Mouse (Mus musculus) myocyte (in vitro differentiated cells): ENCODE results near the gene Lrat.

ENCODE experiments used
- CEBPB ChIP-seq: IDR thresholded peaks from 2 replicates; pipeline ENCODE4 v1.6.1; 2011; ENCODE audit warnings: mild to moderate bottlenecking, moderate library complexity; ENCODE audit not compliant: poor library complexity, insufficient read depth, severe bottlenecking
- E2F4 ChIP-seq: IDR thresholded peaks from one replicate; pipeline ENCODE4 v1.6.1; 2011; ENCODE audit warnings: mild to moderate bottlenecking, control low read depth, moderate library complexity; ENCODE audit not compliant: insufficient read depth
- MAX ChIP-seq: IDR thresholded peaks from one replicate; pipeline ENCODE4 v1.6.1; 2011; ENCODE audit warnings: low read depth, mild to moderate bottlenecking, control low read depth
- POLR2A ChIP-seq: IDR thresholded peaks from one replicate; pipeline ENCODE4 v1.6.1; 2011; ENCODE audit warnings: low read depth, mild to moderate bottlenecking, control low read depth, moderate library complexity; ENCODE audit not compliant: insufficient read length
- POLR2AphosphoS2 ChIP-seq: IDR thresholded peaks from one replicate; pipeline ENCODE4 v1.6.1; 2011; ENCODE audit warnings: low read depth, control low read depth; ENCODE audit not compliant: insufficient read length
- SRF ChIP-seq: IDR thresholded peaks from one replicate; pipeline ENCODE4 v1.6.1; 2011; ENCODE audit warnings: low read depth; ENCODE audit not compliant: control insufficient read depth, insufficient read length
- TCF12 ChIP-seq: IDR thresholded peaks from one replicate; pipeline ENCODE4 v1.6.1; 2011; ENCODE audit warnings: mild to moderate bottlenecking, control low read depth; ENCODE audit not compliant: poor library complexity, insufficient read depth, severe bottlenecking
- TCF3 ChIP-seq: IDR thresholded peaks from one replicate; pipeline ENCODE4 v1.6.1; 2011; ENCODE audit warnings: low read depth, control low read depth; ENCODE audit not compliant: insufficient read length
- USF1 ChIP-seq: IDR thresholded peaks from one replicate; pipeline ENCODE4 v1.6.1; 2011; ENCODE audit warnings: low read depth, mild to moderate bottlenecking, control low read depth, moderate library complexity

- TF ChIP-seq POLR2A (no peak), SRF (no peak), TCF12 (no peak), USF1 (no peak), MAX (no peak), E2F4 (no peak), TCF3 (no peak), CEBPB (no peak), POLR2AphosphoS2 (no peak)
Measured at GRCm38 (mm10) chr3:82877258-82877657, 26.5 kb downstream of the Lrat start.
